Mouse (Mus musculus): ENCODE results near the gene 4930415O20Rik. TPM values are rescaled to one million over a fixed set of nuclear protein-coding genes. Genes with fewer than 3 reads are reported as not detected.

4930415O20Rik gene
- polyA plus RNA-seq, 1 experiment from 2014 or later: not detected

GRCm38 (mm10) chr15:98622721-98623120 is 51.9 kb downstream of the 4930415O20Rik start:
- ATAC-seq: no peak
- no peak overlapping the region for H3K4me2 ChIP-seq (ENCODE audit: low read depth, low read length)
- H3K27ac ChIP-seq (ENCODE audit: low read depth): no peak overlapping the region
- no peaks in the 10 kb centered on the region for H3K36me3 ChIP-seq (replicated peaks; ENCODE audit: insufficient read depth, low read length)
- H3K4me3 ChIP-seq (ENCODE audit: low read depth, low read length): no peak overlapping the region
- TF ChIP-seq EP300 (IDR thresholded peaks at IDR 0.05; ENCODE audit: low read depth): no peak
- TF ChIP-seq CTCF (IDR thresholded peaks at IDR 0.05; ENCODE audit: low read depth): no peak
- DNase-seq: no peak
- no peak overlapping the region for H3K9ac ChIP-seq (replicated peaks)
- H3K27me3 ChIP-seq (ENCODE audit: insufficient read depth, low read length): peaks cover 41% of the 10 kb centered on the region
- WGBS (ENCODE audit: insufficient replicate concordance): 32% methylated on average over 6 of the region's 6 CpGs
- no peaks in the 10 kb centered on the region for H3K9me3 ChIP-seq (ENCODE audit: low read length)
- no peaks in the 10 kb centered on the region for H3K4me1 ChIP-seq (ENCODE audit: insufficient read depth)

GRCm38 (mm10) chr15:98623361-98623821 is 52.6 kb downstream of the 4930415O20Rik start:
- WGBS (ENCODE audit: insufficient replicate concordance): 60% methylated on average over 5 of the region's 5 CpGs
- Histone ChIP-seq H3K4me3 (ENCODE audit: low read depth, low read length) (no peak overlapping the region), H3K9me3 (ENCODE audit: low read length) (no peaks in the 10 kb centered on the region), H3K4me2 (ENCODE audit: low read depth, low read length) (no peak overlapping the region), H3K36me3 (replicated peaks; ENCODE audit: insufficient read depth, low read length) (no peaks in the 10 kb centered on the region), H3K4me1 (ENCODE audit: insufficient read depth) (no peaks in the 10 kb centered on the region; the same call in 1 of the 2 replicates), H3K9ac (replicated peaks) (no peak overlapping the region), H3K27me3 (ENCODE audit: insufficient read depth, low read length) (peaks cover 44% of the 10 kb centered on the region), H3K27ac (ENCODE audit: low read depth) (no peak overlapping the region)
- ATAC-seq (no peak), DNase-seq (no peak)
- TF ChIP-seq EP300 (IDR thresholded peaks at IDR 0.05; ENCODE audit: low read depth): no peak
- no peak for TF ChIP-seq CTCF (IDR thresholded peaks at IDR 0.05; ENCODE audit: low read depth)

GRCm38 (mm10) chr15:98626078-98626477 is 55.3 kb downstream of the 4930415O20Rik start:
- Histone ChIP-seq H3K27ac (ENCODE audit: low read depth) (no peak overlapping the region), H3K4me2 (ENCODE audit: low read depth, low read length) (no peak overlapping the region), H3K36me3 (replicated peaks; ENCODE audit: insufficient read depth, low read length) (no peaks in the 10 kb centered on the region), H3K9ac (replicated peaks) (no peak overlapping the region), H3K4me3 (ENCODE audit: low read depth, low read length) (no peak overlapping the region), H3K27me3 (ENCODE audit: insufficient read depth, low read length) (peaks cover 68% of the 10 kb centered on the region), H3K4me1 (ENCODE audit: insufficient read depth) (peaks cover 9% of the 10 kb centered on the region; the same call in 1 of the 2 replicates), H3K9me3 (ENCODE audit: low read length) (no peaks in the 10 kb centered on the region)
- DNase-seq (no peak), ATAC-seq (no peak)
- TF ChIP-seq EP300 (IDR thresholded peaks at IDR 0.05; ENCODE audit: low read depth) (no peak), CTCF (IDR thresholded peaks at IDR 0.05; ENCODE audit: low read depth) (no peak)
- 32% methylated on average over 8 of the region's 8 CpGs for WGBS (ENCODE audit: insufficient replicate concordance)

- ATAC-seq (no peak), DNase-seq (no peak)
- Histone ChIP-seq H3K4me3 (ENCODE audit: low read depth, low read length) (no peak overlapping the region), H3K36me3 (replicated peaks; ENCODE audit: insufficient read depth, low read length) (no peaks in the 10 kb centered on the region), H3K9ac (replicated peaks) (no peak overlapping the region), H3K4me1 (ENCODE audit: insufficient read depth) (peaks cover 9% of the 10 kb centered on the region), H3K27ac (ENCODE audit: low read depth) (no peak overlapping the region), H3K4me2 (ENCODE audit: low read depth, low read length) (no peak overlapping the region), H3K27me3 (ENCODE audit: insufficient read depth, low read length) (peaks cover 73% of the 10 kb centered on the region), H3K9me3 (ENCODE audit: low read length) (no peaks in the 10 kb centered on the region)
- 77% methylated on average over 7 of the region's 7 CpGs for WGBS (ENCODE audit: insufficient replicate concordance)
- TF ChIP-seq CTCF (IDR thresholded peaks at IDR 0.05; ENCODE audit: low read depth) (no peak), EP300 (IDR thresholded peaks at IDR 0.05; ENCODE audit: low read depth) (no peak)
Observed at GRCm38 (mm10) chr15:98626487-98627212, 55.8 kb downstream of the 4930415O20Rik start.

GRCm38 (mm10) chr15:98628589-98629254 is 57.9 kb downstream of the 4930415O20Rik start:
- H3K9ac ChIP-seq (replicated peaks): no peak overlapping the region
- H3K4me2 ChIP-seq (ENCODE audit: low read depth, low read length): no peak overlapping the region; the same call in 1 of the 2 replicates
- no peaks in the 10 kb centered on the region for H3K36me3 ChIP-seq (replicated peaks; ENCODE audit: insufficient read depth, low read length)
- no peak overlapping the region for H3K27ac ChIP-seq (ENCODE audit: low read depth)
- DNase-seq: no peak
- peaks cover 15% of the 10 kb centered on the region for H3K4me1 ChIP-seq (ENCODE audit: insufficient read depth)
- H3K4me3 ChIP-seq (ENCODE audit: low read depth, low read length): no peak overlapping the region
- no peaks in the 10 kb centered on the region for H3K9me3 ChIP-seq (ENCODE audit: low read length)
- no peak for TF ChIP-seq EP300 (IDR thresholded peaks at IDR 0.05; ENCODE audit: low read depth)
- peaks cover 80% of the 10 kb centered on the region for H3K27me3 ChIP-seq (ENCODE audit: insufficient read depth, low read length)
- ATAC-seq: peak; percentile 59
- 14% methylated on average over 20 of the region's 20 CpGs for WGBS (ENCODE audit: insufficient replicate concordance)

GRCm38 (mm10) chr15:98629464-98629863 is 58.7 kb downstream of the 4930415O20Rik start:
- Histone ChIP-seq H3K4me1 (ENCODE audit: insufficient read depth) (peaks cover 20% of the 10 kb centered on the region), H3K27ac (ENCODE audit: low read depth) (no peak overlapping the region), H3K4me3 (ENCODE audit: low read depth, low read length) (no peak overlapping the region), H3K9ac (replicated peaks) (no peak overlapping the region), H3K27me3 (ENCODE audit: insufficient read depth, low read length) (peaks cover 85% of the 10 kb centered on the region), H3K4me2 (ENCODE audit: low read depth, low read length) (no peak overlapping the region), H3K9me3 (ENCODE audit: low read length) (no peaks in the 10 kb centered on the region), H3K36me3 (replicated peaks; ENCODE audit: insufficient read depth, low read length) (no peaks in the 10 kb centered on the region)
- 45% methylated on average over 6 of the region's 6 CpGs for WGBS (ENCODE audit: insufficient replicate concordance)
- DNase-seq (no peak), ATAC-seq (no peak)
- TF ChIP-seq EP300 (IDR thresholded peaks at IDR 0.05; ENCODE audit: low read depth) (no peak), CTCF (IDR thresholded peaks at IDR 0.05; ENCODE audit: low read depth) (no peak)

Measured in liver, postnatal 0 days (tissue).